Mouse (Mus musculus) heart, embryonic 16.5 days (tissue): ENCODE data around the gene Atp6v0a4. TPM values are rescaled to one million over a fixed set of nuclear protein-coding genes. Genes with fewer than 3 reads are reported as not detected.

Experiments used
- ATAC-seq: fragments of 200-750 bp; cut with Nextera tagmentation; replicated peaks from 2 replicates; pipeline ENCODE4 v1.8.0; 2017; ENCODE audit warnings: moderate number of reproducible peaks; ENCODE audit not compliant: insufficient read depth, low FRiP score; ENCODE audit errors: extremely low read depth
- H3K27ac ChIP-seq: fragments of 300-500 bp; sonication (generic); 2 replicates; pipeline ENCODE4 v1.5.1; 2014; ENCODE audit warnings: mild to moderate bottlenecking, low read length, control low read depth, moderate library complexity
- H3K27me3 ChIP-seq: fragments of 300-500 bp; sonication (generic); 2 replicates; pipeline ENCODE4 v1.6.1; 2014; ENCODE audit warnings: low read length, mixed read lengths; ENCODE audit not compliant: control insufficient read depth, insufficient read depth
- H3K36me3 ChIP-seq: fragments of 300-500 bp; sonication (generic); 2 replicates; pipeline ENCODE4 v1.6.1; 2014; ENCODE audit not compliant: control insufficient read depth, insufficient read depth
- H3K4me1 ChIP-seq: fragments of 300-500 bp; sonication (generic); 2 replicates; pipeline ENCODE4 v1.6.1; 2014; ENCODE audit warnings: low read length, mixed read lengths; ENCODE audit not compliant: control insufficient read depth, insufficient read depth
- H3K4me2 ChIP-seq: fragments of 300-500 bp; sonication (generic); 2 replicates; pipeline ENCODE4 v1.6.1; 2014; ENCODE audit warnings: low read depth, mild to moderate bottlenecking, control low read depth, low read length
- H3K4me3 ChIP-seq: fragments of 300-500 bp; sonication (generic); 2 replicates; pipeline ENCODE4 v1.5.1; 2014; ENCODE audit warnings: mild to moderate bottlenecking, control low read depth, low read length
- H3K9ac ChIP-seq: fragments of 300-500 bp; sonication (generic); 2 replicates; pipeline ENCODE4 v1.6.1; 2014; ENCODE audit warnings: low read length, control low read depth
- H3K9me3 ChIP-seq: fragments of 300-500 bp; sonication (generic); replicated peaks from 2 replicates; pipeline ENCODE4 v1.6.1; 2016; ENCODE audit warnings: low read length; ENCODE audit not compliant: control insufficient read depth
- WGBS: fragments of 180-500 bp; shearing (Covaris S2); extraction: QIAGEN DNeasy Blood & Tissue Kit; methylation state at CpG from one replicate; pipeline ENCODE4 v1.1.7; 2014; 5-methylcytosine and 5-hydroxymethylcytosine counted together
- polyA plus RNA-seq: library from polyadenylated mRNA; unstranded; fragments of >200 nt; fragmentation: Nextera tagmentation; extraction: Ambion mirVana; gene quantifications from 2 replicates; pipeline ENCODE4 v1.2.1, GENCODE M21; 2015

Atp6v0a4 gene
- polyA plus RNA-seq, 1 experiment from 2014 or later: 1.5 TPM

- Histone ChIP-seq H3K9ac (no peak overlapping the region), H3K4me3 (no peak overlapping the region), H3K9me3 (no peaks in the 10 kb centered on the region), H3K27me3 (no peaks in the 10 kb centered on the region), H3K27ac (no peak overlapping the region), H3K4me1 (no peaks in the 10 kb centered on the region), H3K4me2 (no peak overlapping the region), H3K36me3 (no peaks in the 10 kb centered on the region)
- ATAC-seq: no peak
- 83% methylated on average over 7 of the region's 7 CpGs for WGBS
Measured at GRCm38 (mm10) chr6:38102216-38102795, 22.1 kb downstream of the Atp6v0a4 start.

- no peak overlapping the region for H3K27ac ChIP-seq
- no peaks in the 10 kb centered on the region for H3K36me3 ChIP-seq
- ATAC-seq: no peak
- H3K9ac ChIP-seq: no peak overlapping the region
- H3K9me3 ChIP-seq: no peaks in the 10 kb centered on the region
- 50% methylated on average over 5 of the region's 5 CpGs for WGBS
- H3K4me1 ChIP-seq: no peaks in the 10 kb centered on the region
- no peak overlapping the region for H3K4me2 ChIP-seq
- no peak overlapping the region for H3K4me3 ChIP-seq
- no peaks in the 10 kb centered on the region for H3K27me3 ChIP-seq
Measured at GRCm38 (mm10) chr6:38096961-38097370, 27.4 kb downstream of the Atp6v0a4 start.

- Histone ChIP-seq H3K27me3 (no peaks in the 10 kb centered on the region), H3K36me3 (no peaks in the 10 kb centered on the region), H3K9ac (no peak overlapping the region), H3K4me3 (no peak overlapping the region), H3K9me3 (no peaks in the 10 kb centered on the region), H3K4me2 (no peak overlapping the region), H3K4me1 (no peaks in the 10 kb centered on the region), H3K27ac (no peak overlapping the region)
- WGBS: 63% methylated on average over 10 of the region's 10 CpGs
- ATAC-seq: no peak
Measured at GRCm38 (mm10) chr6:38094701-38095100, 29.7 kb downstream of the Atp6v0a4 start.

GRCm38 (mm10) chr6:38092539-38092938, 31.8 kb downstream of the Atp6v0a4 start:
- ATAC-seq: no peak
- no peak overlapping the region for H3K4me2 ChIP-seq
- no peak overlapping the region for H3K4me3 ChIP-seq
- no peaks in the 10 kb centered on the region for H3K9me3 ChIP-seq
- H3K27me3 ChIP-seq: no peaks in the 10 kb centered on the region
- H3K4me1 ChIP-seq: no peaks in the 10 kb centered on the region
- 92% methylated on average over 8 of the region's 8 CpGs for WGBS
- no peak overlapping the region for H3K27ac ChIP-seq
- no peak overlapping the region for H3K9ac ChIP-seq
- H3K36me3 ChIP-seq: no peaks in the 10 kb centered on the region

- Histone ChIP-seq H3K9ac (no peak overlapping the region), H3K27me3 (no peaks in the 10 kb centered on the region), H3K36me3 (no peaks in the 10 kb centered on the region), H3K9me3 (no peaks in the 10 kb centered on the region), H3K4me2 (no peak overlapping the region), H3K27ac (no peak overlapping the region), H3K4me3 (no peak overlapping the region), H3K4me1 (no peaks in the 10 kb centered on the region)
- 72% methylated on average over 9 of the region's 9 CpGs for WGBS
- ATAC-seq: no peak
Measured at GRCm38 (mm10) chr6:38087242-38088026, 37.0 kb downstream of the Atp6v0a4 start.

- Histone ChIP-seq H3K4me2 (no peak overlapping the region), H3K4me1 (peaks cover 12% of the 10 kb centered on the region), H3K27me3 (no peaks in the 10 kb centered on the region), H3K36me3 (no peaks in the 10 kb centered on the region), H3K9me3 (no peaks in the 10 kb centered on the region), H3K9ac (no peak overlapping the region), H3K4me3 (no peak overlapping the region), H3K27ac (no peak overlapping the region)
- ATAC-seq: no peak
- WGBS: 46% methylated on average over 4 of the region's 4 CpGs
Measured at GRCm38 (mm10) chr6:38083204-38083603, 41.2 kb downstream of the Atp6v0a4 start.

GRCm38 (mm10) chr6:38081727-38082341, 42.6 kb downstream of the Atp6v0a4 start:
- H3K4me1 ChIP-seq: peaks cover 12% of the 10 kb centered on the region
- H3K27me3 ChIP-seq: no peaks in the 10 kb centered on the region
- H3K9me3 ChIP-seq: no peaks in the 10 kb centered on the region
- peak; percentile 75 for ATAC-seq
- WGBS: 42% methylated on average over 11 of the region's 11 CpGs
- H3K4me3 ChIP-seq: no peak overlapping the region
- H3K27ac ChIP-seq: peak overlapping the region; percentile 12; the same call in 1 of the 2 replicates
- no peaks in the 10 kb centered on the region for H3K36me3 ChIP-seq
- H3K9ac ChIP-seq: no peak overlapping the region
- H3K4me2 ChIP-seq: peak overlapping the region; percentile 20; the same call in 1 of the 2 replicates

GRCm38 (mm10) chr6:38080364-38080763, 44.0 kb downstream of the Atp6v0a4 start:
- Histone ChIP-seq H3K4me2 (no peak overlapping the region), H3K4me1 (peaks cover 12% of the 10 kb centered on the region), H3K27me3 (no peaks in the 10 kb centered on the region), H3K27ac (no peak overlapping the region), H3K4me3 (no peak overlapping the region), H3K9me3 (no peaks in the 10 kb centered on the region), H3K36me3 (no peaks in the 10 kb centered on the region), H3K9ac (no peak overlapping the region)
- no peak for ATAC-seq
- 47% methylated on average over 4 of the region's 4 CpGs for WGBS

- Histone ChIP-seq H3K9me3 (no peaks in the 10 kb centered on the region; the same call in 1 of the 2 replicates), H3K27ac (no peak overlapping the region), H3K4me2 (no peak overlapping the region), H3K4me3 (no peak overlapping the region), H3K27me3 (no peaks in the 10 kb centered on the region), H3K9ac (no peak overlapping the region), H3K4me1 (no peaks in the 10 kb centered on the region; the same call in 1 of the 2 replicates), H3K36me3 (no peaks in the 10 kb centered on the region)
- no peak for ATAC-seq
- 88% methylated on average over 3 of the region's 3 CpGs for WGBS
Measured at GRCm38 (mm10) chr6:38073592-38073991, 50.8 kb downstream of the Atp6v0a4 start.
